Mouse (Mus musculus) kidney, adult 2 months (tissue): ENCODE results near the gene Lgr4. TPM values are rescaled to one million over a fixed set of nuclear protein-coding genes. Genes with fewer than 3 reads are reported as not detected.
A peak's percentile ranks its signal among the peaks of the same experiment; 100 is the strongest.

Experiments
- DNase-seq: peaks from one replicate; pipeline ENCODE4 v3.0.0; 2021
- H3K27ac ChIP-seq: fragments of 200-500 bp; 2 replicates; pipeline ENCODE4 v1.5.1; 2012; ENCODE audit warnings: low read depth, low read length, control low read depth, inconsistent platforms; ENCODE audit not compliant: insufficient read depth
- H3K27me3 ChIP-seq: fragments of 200-500 bp; replicated peaks from 2 replicates; pipeline ENCODE4 v1.6.1; 2012; ENCODE audit warnings: mild to moderate bottlenecking, moderate library complexity, low read length, inconsistent platforms; ENCODE audit not compliant: control insufficient read depth, insufficient read depth
- H3K36me3 ChIP-seq: fragments of 200-500 bp; 2 replicates; pipeline ENCODE4 v1.6.1; 2012; ENCODE audit warnings: mild to moderate bottlenecking, moderate library complexity, low read length, inconsistent platforms; ENCODE audit not compliant: control insufficient read depth, insufficient read depth
- H3K4me1 ChIP-seq: fragments of 200-500 bp; 2 replicates; pipeline ENCODE4 v1.6.1; 2011; ENCODE audit warnings: low read length; ENCODE audit not compliant: control insufficient read depth, insufficient read depth
- H3K4me3 ChIP-seq: fragments of 200-500 bp; 2 replicates; pipeline ENCODE4 v1.5.1; 2011; ENCODE audit warnings: mild to moderate bottlenecking, low read depth, low read length, control low read depth; ENCODE audit not compliant: insufficient read depth
- CTCF ChIP-seq: fragments of 200-500 bp; conservative IDR thresholded peaks from 2 replicates; pipeline ENCODE4 v1.5.1; 2011; ENCODE audit warnings: low read depth, mild to moderate bottlenecking, control low read depth, low read length, moderate library complexity, mixed read lengths; ENCODE audit not compliant: insufficient read depth, insufficient read length
- POLR2A ChIP-seq: fragments of 200-500 bp; IDR thresholded peaks from one replicate; pipeline ENCODE4 v1.6.1; 2011; ENCODE audit warnings: low read depth, low read length, control low read depth
- WGBS: fragments of 180-500 bp; shearing (Covaris S2); methylation state at CpG from one replicate; pipeline ENCODE4 v1.1.7; 2018; 5-methylcytosine and 5-hydroxymethylcytosine counted together
- polyA plus RNA-seq: library from polyadenylated mRNA; depleted of rRNA; stranded (reverse); fragments of >200 nt; gene quantifications from 2 replicates; pipeline ENCODE4 v1.2.3, GENCODE M21; 2012

Gene Lgr4
- polyA plus RNA-seq, 1 experiment, result 106 TPM

GRCm38 (mm10) chr2:109956785-109957184 is 39.3 kb downstream of the Lgr4 start:
- DNase-seq, result no peak
- TF ChIP-seq CTCF (no peak), POLR2A (no peak)
- H3K36me3 ChIP-seq, result no peaks in the 10 kb centered on the region; the same call in 1 of the 2 replicates
- H3K4me3 ChIP-seq, result no peak overlapping the region
- no peaks in the 10 kb centered on the region for H3K27me3 ChIP-seq
- 28% methylated on average over 4 of the region's 4 CpGs for WGBS
- peaks cover 49% of the 10 kb centered on the region for H3K4me1 ChIP-seq
- H3K27ac ChIP-seq, result no peak overlapping the region

DNA sequence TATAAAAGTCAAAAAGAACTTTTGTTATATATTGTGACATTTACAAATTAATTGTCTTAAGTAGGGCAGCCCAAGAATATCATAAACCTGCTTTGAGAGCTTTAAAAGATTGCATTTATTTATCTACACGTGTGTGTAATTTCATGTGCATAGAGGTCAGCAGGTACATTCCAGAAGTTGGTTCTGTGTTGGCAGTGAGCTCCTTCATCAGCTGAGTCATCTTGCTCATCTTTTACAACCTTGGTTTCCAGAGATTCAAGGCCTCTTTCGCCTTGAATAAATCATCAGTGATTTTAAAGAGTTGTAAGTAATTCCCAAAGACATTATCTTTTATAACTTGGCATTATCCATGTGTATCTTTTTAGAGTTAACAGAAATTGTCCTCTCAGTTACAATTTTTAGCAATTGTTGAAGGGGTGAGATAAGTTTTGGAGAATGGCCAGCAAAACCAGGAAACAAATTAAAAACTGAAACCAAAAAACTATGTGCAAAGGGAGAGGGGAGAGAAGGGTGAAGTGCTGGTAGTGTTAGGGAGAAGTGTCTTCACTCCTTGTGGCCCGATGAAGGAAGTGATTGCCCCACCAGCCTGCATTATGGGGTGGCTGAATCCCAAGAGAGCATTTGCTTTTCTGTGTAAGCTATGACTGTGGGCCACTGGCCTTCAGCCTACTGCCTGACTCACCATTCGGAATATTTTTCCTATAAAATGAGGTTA is 41.4 kb downstream of the Lgr4 start:
- WGBS, result 34% methylated on average over 4 of the region's 4 CpGs
- TF ChIP-seq CTCF (no peak), POLR2A (no peak)
- Histone ChIP-seq H3K4me1 (peaks cover 45% of the 10 kb centered on the region), H3K4me3 (no peak overlapping the region), H3K27ac (no peak overlapping the region), H3K27me3 (no peaks in the 10 kb centered on the region), H3K36me3 (no peaks in the 10 kb centered on the region; the same call in 1 of the 2 replicates)
- peak; percentile 24 for DNase-seq

DNA sequence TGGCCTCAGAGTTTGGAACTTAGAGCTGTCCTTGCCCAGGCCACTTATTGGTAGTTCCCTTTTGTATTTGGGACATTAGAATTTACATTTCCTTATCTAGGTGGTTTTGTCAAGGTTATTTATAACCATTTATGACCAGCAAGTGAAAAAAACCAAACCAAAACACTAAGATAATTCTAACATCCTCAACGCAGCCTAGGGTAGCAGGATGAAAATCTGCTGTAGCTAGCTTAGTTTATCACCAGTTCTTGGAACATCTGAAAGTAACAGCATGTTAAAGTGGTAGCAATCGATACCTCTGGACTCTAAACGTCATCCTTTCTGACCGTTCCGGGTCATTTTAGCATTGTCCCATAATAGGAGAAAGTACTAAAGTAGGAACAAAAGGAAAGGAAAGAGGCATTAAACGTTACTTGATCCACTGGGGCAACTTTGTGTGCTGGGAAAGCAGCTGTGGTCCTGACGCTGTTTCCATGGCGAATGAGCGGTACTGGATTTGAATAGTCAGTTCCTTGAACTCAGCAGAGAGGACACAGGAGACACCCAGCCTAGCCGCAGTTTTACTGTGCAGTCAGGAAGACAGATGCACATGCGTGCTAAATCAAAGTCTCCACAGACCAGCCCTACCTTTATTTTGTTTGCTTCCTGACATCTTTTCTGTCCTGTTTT is 42.1 kb downstream of the Lgr4 start:
- no peaks in the 10 kb centered on the region; the same call in 1 of the 2 replicates for H3K36me3 ChIP-seq
- H3K4me3 ChIP-seq, result no peak overlapping the region
- TF ChIP-seq CTCF, result no peak
- no peak for TF ChIP-seq POLR2A
- H3K4me1 ChIP-seq, result peaks cover 42% of the 10 kb centered on the region
- peak overlapping the region; percentile 52; the same call in 1 of the 2 replicates for H3K27ac ChIP-seq
- DNase-seq, result no peak
- H3K27me3 ChIP-seq, result no peaks in the 10 kb centered on the region
- 42% methylated on average over 11 of the region's 11 CpGs for WGBS

DNA sequence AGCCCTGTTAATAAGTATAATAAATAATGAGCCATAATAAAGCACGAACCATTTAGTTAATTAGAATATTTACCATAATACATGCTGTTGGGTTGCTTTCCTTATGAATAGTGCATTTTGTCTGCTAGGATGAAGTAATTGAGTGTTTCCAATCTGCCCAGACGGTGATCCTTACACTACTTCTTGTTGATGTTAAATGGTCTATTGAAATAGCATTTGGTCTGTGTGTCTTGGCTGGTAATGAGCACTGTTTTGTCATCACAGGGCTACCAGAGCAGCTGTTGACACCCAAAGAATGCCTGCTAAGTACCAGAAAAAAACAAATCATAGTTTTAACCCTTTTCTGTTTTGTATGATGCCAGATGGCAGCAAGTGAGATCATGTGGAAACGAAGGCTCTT is 42.8 kb downstream of the Lgr4 start:
- TF ChIP-seq POLR2A (no peak), CTCF (no peak)
- Histone ChIP-seq H3K36me3 (no peaks in the 10 kb centered on the region; the same call in 1 of the 2 replicates), H3K4me1 (peaks cover 35% of the 10 kb centered on the region), H3K4me3 (no peak overlapping the region), H3K27ac (no peak overlapping the region), H3K27me3 (no peaks in the 10 kb centered on the region)
- WGBS, result 55% methylated on average over 3 of the region's 3 CpGs
- no peak for DNase-seq

DNA sequence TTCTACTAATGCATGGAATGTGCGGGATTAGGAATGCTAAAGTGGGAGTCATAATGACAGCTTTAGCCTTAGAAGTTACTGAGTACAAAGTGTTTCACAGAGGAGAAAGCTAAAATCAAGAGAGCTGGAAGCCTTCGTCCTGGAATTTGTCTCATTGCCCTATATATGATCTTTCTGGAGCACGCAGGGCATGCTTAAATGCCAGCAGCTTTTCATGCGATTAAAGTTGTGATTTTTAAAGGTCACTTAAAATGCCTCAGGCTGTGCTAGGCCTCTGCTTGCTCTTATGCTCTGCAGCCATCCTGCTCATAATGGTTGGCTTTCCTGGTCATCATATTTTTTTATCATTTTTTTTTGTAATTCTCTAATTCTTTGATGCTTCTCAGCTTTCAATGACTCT is 43.7 kb downstream of the Lgr4 start:
- no peak overlapping the region for H3K4me3 ChIP-seq
- no peaks in the 10 kb centered on the region; the same call in 1 of the 2 replicates for H3K36me3 ChIP-seq
- no peak for DNase-seq
- H3K27me3 ChIP-seq, result no peaks in the 10 kb centered on the region
- H3K4me1 ChIP-seq, result peaks cover 38% of the 10 kb centered on the region
- 45% methylated on average over 4 of the region's 4 CpGs for WGBS
- TF ChIP-seq POLR2A, result no peak
- no peak for TF ChIP-seq CTCF
- H3K27ac ChIP-seq, result no peak overlapping the region

GRCm38 (mm10) chr2:109963591-109964258 is 46.3 kb downstream of the Lgr4 start:
- no peak overlapping the region for H3K4me3 ChIP-seq
- no peak for DNase-seq
- TF ChIP-seq CTCF (no peak), POLR2A (no peak)
- no peaks in the 10 kb centered on the region for H3K27me3 ChIP-seq
- no peak overlapping the region for H3K27ac ChIP-seq
- no peaks in the 10 kb centered on the region; the same call in 1 of the 2 replicates for H3K36me3 ChIP-seq
- peaks cover 34% of the 10 kb centered on the region for H3K4me1 ChIP-seq
- WGBS, result 58% methylated on average over 5 of the region's 5 CpGs
